Mouse (Mus musculus): ENCODE data around the gene Hnrnph1. TPM values are rescaled to one million over a fixed set of nuclear protein-coding genes. Genes with fewer than 3 reads are reported as not detected.

The Hnrnph1 gene
- total RNA-seq, 2 experiments from 2014 or later: 97.0 to 99.6 TPM

- DNase-seq: peak; percentile 60 to 68
Observed at GRCm38 (mm10) chr11:50403367-50404014, 26.7 kb downstream of the Hnrnph1 start.

GRCm38 (mm10) chr11:50407235-50407634 lies 30.4 kb downstream of the Hnrnph1 start:
- DNase-seq: no peak

GRCm38 (mm10) chr11:50415563-50416241 lies 38.9 kb downstream of the Hnrnph1 start:
- DNase-seq: no peak

GRCm38 (mm10) chr11:50417856-50418255 lies 41.1 kb downstream of the Hnrnph1 start:
- DNase-seq: no peak

GRCm38 (mm10) chr11:50421461-50421860 lies 44.7 kb downstream of the Hnrnph1 start:
- DNase-seq: no peak

- peak; percentile 29 to 36 for DNase-seq
Observed at GRCm38 (mm10) chr11:50421934-50422780, 45.4 kb downstream of the Hnrnph1 start.

GRCm38 (mm10) chr11:50426056-50426455 lies 49.3 kb downstream of the Hnrnph1 start:
- no peak for DNase-seq

- DNase-seq: peak; percentile 90 to 91
Observed at GRCm38 (mm10) chr11:50430277-50431133, 53.7 kb downstream of the Hnrnph1 start, which contains the start of gene Rufy1. Rufy1 (minus strand) TSS chr11:50431125.

- peak; percentile 20 to 25 for DNase-seq
Observed at GRCm38 (mm10) chr11:50431134-50432068, 54.6 kb downstream of the Hnrnph1 start.

GRCm38 (mm10) chr11:50432069-50432440 lies 55.3 kb downstream of the Hnrnph1 start:
- DNase-seq: no peak

- no peak for DNase-seq
Observed at GRCm38 (mm10) chr11:50432896-50433295, 56.1 kb downstream of the Hnrnph1 start.

Small RNA genes within 50 kb of the gene (microRNA-seq; reads per million reads assigned to microRNA genes)
- 0 reads per million in 2 experiments for gene Mir804

Other genes starting within 250 kb of the Hnrnph1 start
- 10 to 100 TPM; 40.2 to 45.6 TPM for gene Tbc1d9b, start 245.6 kb upstream of the Hnrnph1 start, total RNA-seq (2021)
- 1 to 10 TPM; 2.4 to 3.0 TPM for gene Mrnip, start 202.5 kb upstream of the Hnrnph1 start, total RNA-seq (2021)
- 100 to 1,000 TPM; 367 to 455 TPM for gene Sqstm1, start 166.2 kb upstream of the Hnrnph1 start, total RNA-seq (2021)
- gene Mgat4b, start 166.1 kb upstream of the Hnrnph1 start, total RNA-seq (2021): 10 to 100 TPM; 70.3 to 79.9 TPM
- gene Ltc4s, start 138.4 kb upstream of the Hnrnph1 start, total RNA-seq (2021): 10 to 100 TPM in 1 of 2 experiments, 1 to 10 TPM in 1; 5.9 to 10.2 TPM
- 1 to 10 TPM; 8.8 to 9.6 TPM for gene Maml1, start 84.7 kb upstream of the Hnrnph1 start, total RNA-seq (2021)
- gene Canx, start 51.3 kb upstream of the Hnrnph1 start, total RNA-seq (2021): 100 to 1,000 TPM; 311 to 325 TPM
- gene Cby3, start 22.5 kb upstream of the Hnrnph1 start, total RNA-seq (2021): not detected
- 10 to 100 TPM; 28.3 to 35.5 TPM for gene Rufy1, start 54.1 kb downstream of the Hnrnph1 start, total RNA-seq (2021)
- 1 to 10 TPM; 7.3 to 8.2 TPM for gene Adamts2, start 225.1 kb downstream of the Hnrnph1 start, total RNA-seq (2021)

All from heart, adult 18-20 months (tissue).